Mouse (Mus musculus) embryonic stem cell, embryonic (primary cell): Measurements from ENCODE around the gene Lepr.

Experiments
- CTCF ChIA-PET, 4 experiments: fragments of 300-600 bp in 2 of 4; fragments of 350-600 bp in 2 of 4; sonication (Branson Sonifier 250); formaldehyde crosslinking; loops; one replicate each; lab custom pipeline; 2022; ENCODE audit warnings: inconsistent platforms in 2 of 4; lab: Charles Lee
- POLR2A ChIA-PET, 4 experiments: fragments of 300-600 bp in 2 of 4; fragments of 350-600 bp in 2 of 4; sonication (Branson Sonifier 250); formaldehyde crosslinking; loops; one replicate each; lab custom pipeline; 2022; ENCODE audit warnings: antibody characterized with exemption in 4 of 4, inconsistent platforms in 1 of 4; lab: Charles Lee

The Lepr gene

DNA sequence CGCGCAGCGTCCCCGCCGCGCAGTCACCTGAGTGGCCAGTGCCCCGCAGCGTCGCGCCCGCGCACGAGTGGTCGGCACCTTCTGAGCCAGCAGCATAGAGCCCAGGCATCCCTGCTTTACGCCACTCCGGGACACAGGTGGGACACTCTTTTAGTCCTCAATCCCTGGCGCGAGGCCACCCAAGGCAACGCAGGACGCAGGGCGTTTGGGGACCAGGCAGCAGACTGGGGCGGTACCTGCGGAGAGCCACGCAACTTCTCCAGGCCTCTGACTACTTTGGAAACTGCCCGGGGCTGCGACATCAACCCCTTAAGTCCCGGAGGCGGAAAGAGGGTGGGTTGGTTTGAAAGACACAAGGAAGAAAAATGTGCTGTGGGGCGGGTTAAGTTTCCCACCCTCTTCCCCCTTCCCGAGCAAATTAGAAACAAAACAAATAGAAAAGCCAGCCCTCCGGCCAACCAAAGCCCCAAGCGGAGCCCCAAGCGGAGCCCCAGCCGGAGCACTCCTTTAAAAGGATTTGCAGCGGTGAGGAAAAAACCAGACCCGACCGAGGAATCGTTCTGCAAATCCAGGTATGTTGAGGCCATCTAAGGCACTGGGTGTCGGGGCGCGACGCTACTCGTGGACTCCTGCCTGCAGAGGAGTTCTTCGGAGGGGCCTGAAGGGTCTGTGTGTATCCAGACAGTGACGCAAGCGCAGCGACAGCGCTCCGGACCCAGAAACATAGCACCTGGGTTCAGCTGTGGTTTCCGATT, at the start of gene Lepr:
Gene Lepr (plus strand): TSS at position 38 of the 755 bp plus-strand sequence.
- ChIA-PET CTCF (interaction anchor here in 2 of 4 experiments (0.6 to 1.0 kb wide), 3 partner anchors 60 to 1274 kb away, joined by 3 to 7 read pairs (median 4); no protein-coding TSS in a partner anchor), POLR2A (no interaction called here)

- CTCF ChIA-PET: interaction anchor here in 2 of 4 experiments (0.6 to 1.2 kb wide), 2 partner anchors 21 to 328 kb away, joined by 3 read pairs; no protein-coding TSS in a partner anchor
- POLR2A ChIA-PET: interaction anchor here in 2 of 4 experiments (0.6 to 1.6 kb wide), 5 partner anchors 9 to 387 kb away, joined by 3 read pairs; partner anchors contain the start of gene Leprot (in 1 of the 2)
Measured at GRCm38 (mm10) chr4:101669161-101669560, 48.0 kb upstream of the Lepr start.

GRCm38 (mm10) chr4:101669811-101670210, 47.4 kb upstream of the Lepr start:
- POLR2A ChIA-PET: interaction anchor here in 2 of 4 experiments (0.6 to 1.6 kb wide), 3 partner anchors 8 to 388 kb away, joined by 3 read pairs; partner anchors contain the start of gene Leprot (in 1 of the 2)
- CTCF ChIA-PET: interaction anchor here in 1 of 4 experiments (0.6 kb wide), 1 partner anchor 178 kb away, joined by 4 read pairs; no protein-coding TSS in a partner anchor

GRCm38 (mm10) chr4:101674790-101675189, 42.4 kb upstream of the Lepr start:
- POLR2A ChIA-PET: no interaction called here

GRCm38 (mm10) chr4:101675726-101676125, 41.5 kb upstream of the Lepr start:
- ChIA-PET POLR2A (interaction anchor here in 1 of 4 experiments (0.6 kb wide), 1 partner anchor 722 kb away, joined by 3 read pairs; no protein-coding TSS in a partner anchor), CTCF (no interaction called here)

More at GRCm38 (mm10) chr4:101674790-101675189, 42.4 kb upstream of the Lepr start:
- CTCF ChIA-PET: no interaction called here

DNA sequence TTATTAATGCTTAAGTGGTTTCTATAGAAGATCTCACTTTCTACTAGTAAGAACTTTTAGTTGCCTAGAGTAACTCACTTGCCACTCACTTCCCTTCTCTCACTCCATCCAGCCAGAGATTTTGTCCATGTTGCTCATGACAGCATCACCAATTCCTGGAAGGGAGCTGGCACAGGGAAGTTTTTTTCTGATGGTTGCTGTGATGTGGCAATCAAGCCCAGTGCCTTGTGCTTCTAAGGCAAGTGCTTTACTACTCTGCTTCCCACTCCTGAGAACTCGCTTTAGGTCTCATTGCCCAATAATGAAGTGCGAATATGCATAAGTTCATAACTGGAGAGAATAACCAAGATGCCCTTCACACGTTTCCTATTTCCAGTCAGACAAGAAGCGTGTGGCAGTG, 34.6 kb upstream of the Lepr start:
- ChIA-PET CTCF (no interaction called here), POLR2A (no interaction called here)

GRCm38 (mm10) chr4:101683086-101683485, 34.1 kb upstream of the Lepr start:
- CTCF ChIA-PET: no interaction called here
- POLR2A ChIA-PET: interaction anchor here in 1 of 4 experiments (0.8 kb wide), 1 partner anchor 24 kb away, joined by 3 read pairs; no protein-coding TSS in a partner anchor

DNA sequence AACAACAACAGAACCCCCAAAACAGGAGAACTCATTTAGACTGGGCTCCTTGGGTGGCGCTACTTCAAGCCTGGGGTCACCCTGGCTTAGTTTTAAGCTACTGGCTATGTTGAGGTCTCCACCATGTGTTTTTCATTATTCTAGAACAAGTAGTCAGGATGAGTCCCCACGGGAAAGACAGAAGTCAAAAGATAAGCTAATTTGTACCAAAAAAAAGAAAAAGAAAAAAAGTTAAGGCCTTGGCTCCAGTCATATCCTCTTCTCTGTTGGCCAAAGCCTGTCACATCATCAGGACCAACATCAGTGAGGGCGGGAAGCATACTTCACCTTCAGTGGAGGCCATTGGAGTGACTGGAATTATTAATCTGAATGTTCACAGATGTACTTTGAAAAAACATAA, 32.4 kb upstream of the Lepr start:
- POLR2A ChIA-PET: no interaction called here
- CTCF ChIA-PET: interaction anchor here in 1 of 4 experiments (0.5 kb wide), 1 partner anchor 287 kb away, joined by 5 read pairs; no protein-coding TSS in a partner anchor

DNA sequence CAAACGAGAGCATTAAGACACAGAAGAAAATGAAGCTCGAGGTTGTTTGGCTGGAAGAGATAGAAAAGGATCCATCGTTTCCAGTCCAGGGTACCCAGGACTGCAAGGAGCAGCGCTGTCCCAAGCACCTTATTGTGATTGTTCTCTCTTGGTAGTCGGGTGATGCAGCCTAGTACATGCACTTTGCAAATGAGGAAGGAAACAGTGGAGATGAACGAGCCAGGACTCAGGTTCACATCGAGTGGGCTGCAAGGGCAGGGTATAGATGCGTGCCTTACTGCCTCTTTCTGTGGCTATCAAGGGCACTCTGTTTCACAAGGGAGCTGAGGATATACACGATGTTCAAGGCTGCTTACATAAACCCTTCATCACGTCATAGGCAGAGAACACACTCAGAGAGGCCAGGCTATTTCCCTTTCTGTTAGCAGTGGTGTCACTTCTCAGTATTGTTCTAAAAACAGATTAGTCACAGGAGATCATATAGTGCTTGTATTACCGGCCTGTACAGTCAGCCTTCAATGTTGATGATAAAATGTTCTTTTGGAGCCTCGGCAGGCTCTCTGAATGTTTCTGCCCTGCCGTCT, 30.9 kb upstream of the Lepr start:
- ChIA-PET POLR2A (interaction anchor here in 1 of 4 experiments (0.7 kb wide), 1 partner anchor 13 kb away, joined by 5 read pairs; no protein-coding TSS in a partner anchor), CTCF (no interaction called here)

DNA sequence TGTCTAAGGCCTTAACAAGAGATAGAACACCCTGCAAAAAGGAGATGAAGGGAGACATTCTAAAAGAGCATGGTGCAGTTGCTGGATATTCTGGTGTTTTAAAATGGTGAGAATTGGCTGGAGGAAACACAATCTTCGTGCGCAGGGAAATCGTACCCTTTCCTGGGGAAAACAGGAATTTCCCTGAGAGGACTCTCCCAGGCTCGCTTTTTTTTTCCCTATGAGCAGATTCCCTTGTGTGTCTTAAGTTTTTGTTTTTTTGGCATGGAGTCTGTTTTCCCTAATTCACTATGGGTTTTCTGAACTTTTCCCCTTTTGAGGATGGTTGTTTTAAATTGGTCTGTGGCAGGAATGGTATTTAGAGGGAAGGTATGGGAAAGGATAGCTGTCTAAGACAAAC, 28.0 kb upstream of the Lepr start:
- CTCF ChIA-PET: no interaction called here

DNA sequence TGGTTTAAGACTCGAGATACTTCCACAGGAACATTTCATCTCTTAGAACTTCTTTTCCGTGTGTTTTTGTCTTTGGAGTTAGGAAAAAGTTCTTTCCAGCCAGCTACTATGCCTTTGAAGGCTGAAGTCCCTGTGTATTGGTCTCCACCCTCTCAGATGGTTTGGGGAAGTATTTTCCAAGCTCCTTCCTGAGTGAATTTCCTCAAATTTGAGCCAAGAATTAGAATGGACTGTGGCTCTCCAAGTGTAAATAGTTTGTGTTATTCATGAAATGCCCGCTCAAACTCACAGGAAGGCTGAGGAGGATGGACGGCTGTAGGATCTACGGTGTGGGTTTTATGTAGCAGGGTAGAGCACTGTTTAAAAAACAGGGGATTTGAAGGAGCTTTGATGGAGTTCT, 27.6 kb upstream of the Lepr start:
- CTCF ChIA-PET: interaction anchor here in 1 of 4 experiments (0.6 kb wide), 1 partner anchor 20 kb away, joined by 3 read pairs; no protein-coding TSS in a partner anchor

More for the DNA sequence above, 28.0 kb upstream of the Lepr start:
- POLR2A ChIA-PET: interaction anchor here in 1 of 4 experiments (0.9 kb wide), 1 partner anchor 300 kb away, joined by 3 read pairs; no protein-coding TSS in a partner anchor

GRCm38 (mm10) chr4:101692892-101693291, 24.3 kb upstream of the Lepr start:
- POLR2A ChIA-PET: no interaction called here
- CTCF ChIA-PET: no interaction called here

More for the DNA sequence above, 27.6 kb upstream of the Lepr start:
- POLR2A ChIA-PET: interaction anchor here in 1 of 4 experiments (0.9 kb wide), 1 partner anchor 299 kb away, joined by 3 read pairs; no protein-coding TSS in a partner anchor

DNA sequence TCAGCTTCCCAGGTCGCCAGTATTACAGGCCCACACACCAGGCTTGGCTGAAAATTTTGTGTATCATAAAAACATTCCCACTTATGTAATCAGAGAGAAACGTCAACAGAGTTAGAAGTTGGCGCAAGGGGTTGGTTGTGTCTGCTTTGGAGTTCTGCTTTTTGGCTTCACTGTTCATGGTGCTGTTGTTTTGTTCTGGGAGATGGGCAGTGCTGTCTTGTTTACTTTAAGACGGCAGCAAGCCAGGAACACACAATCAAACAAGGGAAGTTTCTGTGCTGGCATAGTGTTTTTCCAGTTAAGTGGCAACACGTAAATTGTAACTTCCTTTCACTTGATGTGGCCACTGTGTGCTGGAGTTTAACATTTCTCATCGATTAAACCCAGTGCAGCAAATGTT, 22.7 kb upstream of the Lepr start:
- ChIA-PET CTCF (no interaction called here), POLR2A (no interaction called here)

DNA sequence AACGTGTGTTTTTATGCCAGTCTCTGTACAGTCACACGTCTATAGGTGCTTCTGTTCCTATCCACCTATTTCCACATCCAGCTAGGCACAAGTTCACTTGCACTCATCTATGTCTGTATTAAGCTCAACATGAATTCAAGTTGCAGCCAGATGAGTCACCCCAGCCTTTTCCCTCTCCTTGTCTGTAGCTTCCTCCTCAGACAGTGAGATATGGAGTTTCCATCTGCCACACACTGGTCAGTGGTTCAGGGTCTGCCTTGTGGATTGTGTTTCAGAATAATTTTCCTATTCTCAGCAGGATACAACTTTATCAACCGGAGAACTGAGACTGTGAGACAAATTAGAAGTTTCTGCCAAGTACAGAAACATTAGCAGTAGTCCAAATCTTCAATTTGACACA, 20.0 kb upstream of the Lepr start:
- CTCF ChIA-PET: interaction anchor here in 1 of 4 experiments (0.6 kb wide), 1 partner anchor 781 kb away, joined by 3 read pairs; no protein-coding TSS in a partner anchor
- POLR2A ChIA-PET: interaction anchor here in 1 of 4 experiments (1.2 kb wide), 1 partner anchor 23 kb away, joined by 3 read pairs; no protein-coding TSS in a partner anchor

GRCm38 (mm10) chr4:101699423-101699822, 17.8 kb upstream of the Lepr start:
- ChIA-PET POLR2A (interaction anchor here in 1 of 4 experiments (1.1 kb wide), 1 partner anchor 13 kb away, joined by 5 read pairs; no protein-coding TSS in a partner anchor), CTCF (interaction anchor here in 3 of 4 experiments (0.6 to 0.7 kb wide), 3 partner anchors 42 to 62 kb away, joined by 3 to 11 read pairs (median 9); no protein-coding TSS in a partner anchor)

DNA sequence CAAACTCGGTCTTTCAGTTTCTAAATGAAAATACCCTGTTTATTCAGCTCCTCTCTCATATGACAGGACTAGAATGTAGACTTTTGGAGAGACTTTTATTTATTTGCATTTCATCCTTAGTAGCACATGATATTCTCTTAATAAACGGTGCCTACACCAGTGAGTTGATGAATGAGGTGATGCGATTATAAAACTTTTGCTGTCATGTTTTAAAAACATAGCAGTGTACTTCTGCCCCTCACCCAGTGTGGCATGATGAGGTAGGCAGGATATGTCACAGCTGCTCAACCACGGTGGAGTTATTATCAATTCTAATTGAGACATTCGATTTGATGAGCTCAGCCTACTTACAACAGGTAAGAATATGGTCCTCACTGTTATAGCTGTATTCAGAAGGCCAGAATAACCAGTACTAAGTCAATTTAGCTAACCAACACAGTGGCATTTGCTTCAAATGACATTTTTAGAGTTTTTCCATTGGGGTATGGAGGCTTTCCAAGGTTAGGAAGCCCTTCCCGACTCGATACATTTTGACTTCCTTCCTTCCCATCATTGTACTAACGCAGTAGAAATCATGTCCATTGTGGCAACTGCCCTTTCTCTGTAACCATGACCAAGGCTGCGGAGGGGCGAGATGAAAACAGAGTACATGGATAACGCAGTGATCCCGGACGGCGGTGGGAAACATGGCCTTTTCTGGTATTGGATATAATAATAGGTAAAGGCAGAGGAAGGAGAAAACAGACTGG, 16.1 kb upstream of the Lepr start:
- ChIA-PET POLR2A (no interaction called here), CTCF (interaction anchor here in 1 of 4 experiments (0.9 kb wide), 1 partner anchor 44 kb away, joined by 3 read pairs; no protein-coding TSS in a partner anchor)

DNA sequence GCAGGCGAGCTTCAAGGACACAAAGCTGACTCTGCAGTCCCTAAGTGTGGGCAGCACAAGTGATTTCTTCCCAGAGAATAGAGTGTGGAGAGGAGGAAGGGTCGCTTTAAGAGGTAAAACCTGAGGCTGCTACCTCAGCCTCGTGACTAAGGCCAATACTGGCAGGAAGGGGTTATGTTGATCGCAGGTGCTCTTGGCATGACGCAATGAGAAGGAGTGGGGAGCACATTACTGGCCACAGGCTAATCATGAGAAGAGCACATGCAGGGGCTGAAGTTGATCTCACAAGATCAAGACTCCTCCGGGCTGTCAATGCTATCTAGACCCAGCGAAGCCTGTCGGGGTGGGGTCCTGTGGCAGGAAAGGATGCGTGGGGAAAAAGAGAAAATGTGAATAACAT, 11.9 kb upstream of the Lepr start:
- ChIA-PET POLR2A (interaction anchor here in 1 of 4 experiments (1.1 kb wide), 1 partner anchor 294 kb away, joined by 3 read pairs; no protein-coding TSS in a partner anchor), CTCF (interaction anchor here in 1 of 4 experiments (0.7 kb wide), 1 partner anchor 14 kb away, joined by 3 read pairs; no protein-coding TSS in a partner anchor)

DNA sequence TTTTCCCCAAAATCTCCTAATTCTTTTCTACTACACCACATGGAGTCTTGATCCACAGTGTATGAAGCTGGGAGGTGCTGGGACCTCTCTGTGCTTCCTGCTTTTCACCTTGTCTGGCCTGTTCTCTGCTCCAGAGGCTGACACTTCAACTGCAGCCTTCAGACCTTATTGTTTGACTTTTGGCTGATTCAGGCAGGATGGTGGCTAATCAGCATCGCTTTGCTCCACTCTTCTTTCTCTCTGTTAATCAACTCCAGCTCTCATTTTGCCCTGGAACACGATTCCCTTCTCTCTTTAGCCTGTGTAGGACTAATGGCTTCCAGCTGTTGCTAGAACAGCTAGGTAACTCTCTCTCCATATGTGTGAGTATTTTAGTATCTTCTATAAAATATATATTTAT, 10.0 kb upstream of the Lepr start:
- POLR2A ChIA-PET: interaction anchor here in 1 of 4 experiments (1.2 kb wide), 1 partner anchor 24 kb away, joined by 3 read pairs; no protein-coding TSS in a partner anchor

More for the DNA sequence above, 10.0 kb upstream of the Lepr start:
- CTCF ChIA-PET: no interaction called here
